Mouse (Mus musculus) CH12.LX (cell line): ENCODE data around the gene Rac3. TPM values are rescaled to one million over a fixed set of nuclear protein-coding genes. Genes with fewer than 3 reads are reported as not detected.

ENCODE experiments used
- DNase-seq: peaks from one replicate; pipeline ENCODE4 v3.0.0-alpha.2; 2013; ENCODE audit errors: extremely low read depth
- H3K27ac ChIP-seq: 2 replicates; pipeline ENCODE4 v1.5.1; 2012; ENCODE audit warnings: low read depth, mild to moderate bottlenecking, control low read depth, moderate library complexity; ENCODE audit not compliant: insufficient read depth
- H3K27me3 ChIP-seq: replicated peaks from 2 replicates; pipeline ENCODE3; 2012; ENCODE audit warnings: inconsistent platforms
- H3K36me3 ChIP-seq, 2 experiments: replicated peaks in 1 of 2; 2 replicates each; pipeline versions ENCODE3 to v1.6.1; 2012; ENCODE audit warnings: inconsistent platforms in 1 of 2, low read length in 1 of 2, mild to moderate bottlenecking in 1 of 2, mixed read lengths in 1 of 2, moderate library complexity in 1 of 2; ENCODE audit not compliant: control insufficient read depth in 1 of 2, insufficient read depth in 1 of 2
- H3K4me1 ChIP-seq, 2 experiments: 2 replicates each; pipeline ENCODE4 v1.6.1; 2012; ENCODE audit warnings: inconsistent platforms in 1 of 2, moderate library complexity in 1 of 2; ENCODE audit not compliant: insufficient read depth in 2 of 2, control insufficient read depth in 1 of 2
- H3K4me2 ChIP-seq: 2 replicates; pipeline ENCODE4 v1.6.1; 2012; ENCODE audit warnings: low read depth, mild to moderate bottlenecking, control low read depth; ENCODE audit not compliant: poor library complexity, insufficient read depth, severe bottlenecking
- H3K4me3 ChIP-seq, 3 experiments: fragments of 150-350 bp in 1 of 3; sonication (generic) in 1 of 3; replicated peaks in 1 of 3; 2 replicates each; pipeline versions ENCODE3 to v1.5.1; 2011 to 2012; ENCODE audit warnings: low read depth in 2 of 3, low read length in 2 of 3, mild to moderate bottlenecking in 2 of 3, moderate library complexity in 2 of 3, control low read depth in 1 of 3, improper control_type of control experiment in 1 of 3, inconsistent platforms in 1 of 3, mixed read lengths in 1 of 3; ENCODE audit not compliant: poor library complexity in 1 of 3
- H3K79me2 ChIP-seq: replicated peaks from 2 replicates; pipeline ENCODE4 v1.6.1; 2012; ENCODE audit warnings: mild to moderate bottlenecking, moderate library complexity; ENCODE audit not compliant: control insufficient read depth, poor library complexity, insufficient read depth, severe bottlenecking; ENCODE audit errors: extremely low read depth
- H3K9ac ChIP-seq: 2 replicates; pipeline ENCODE4 v1.6.1; 2012; ENCODE audit warnings: low read depth, mild to moderate bottlenecking, control low read depth, moderate library complexity; ENCODE audit not compliant: insufficient read depth
- H3K9me3 ChIP-seq: replicated peaks from 2 replicates; pipeline ENCODE3; 2012; ENCODE audit warnings: low read length, inconsistent platforms, mixed read lengths
- CHD1 ChIP-seq: IDR thresholded peaks from 2 replicates; pipeline ENCODE4 v1.6.1; 2012; ENCODE audit warnings: low read depth, low read length, improper control_type of control experiment, inconsistent platforms
- CTCF ChIP-seq, 2 experiments: IDR thresholded peaks in 1 of 2; conservative IDR thresholded peaks in 1 of 2; 2 replicates each; pipeline ENCODE4 v1.5.1; 2011 to 2012; ENCODE audit warnings: low read depth in 2 of 2, low read length in 2 of 2, improper control_type of control experiment in 1 of 2, inconsistent platforms in 1 of 2, mild to moderate bottlenecking in 1 of 2, moderate library complexity in 1 of 2
- ELF1 ChIP-seq: IDR thresholded peaks from 2 replicates; pipeline ENCODE4 v1.6.1; 2014; ENCODE audit warnings: low read depth, mild to moderate bottlenecking, inconsistent platforms, low read length, improper control_type of control experiment
- EP300 ChIP-seq: IDR thresholded peaks from 2 replicates; pipeline ENCODE4 v1.6.1; 2011; ENCODE audit warnings: low read length, improper control_type of control experiment
- HCFC1 ChIP-seq: IDR thresholded peaks from 2 replicates; pipeline ENCODE4 v1.6.1; 2012; ENCODE audit warnings: low read depth, mild to moderate bottlenecking, inconsistent platforms, low read length, improper control_type of control experiment
- IRF4 ChIP-seq: IDR thresholded peaks from 2 replicates; pipeline ENCODE4 v1.6.1; 2014; ENCODE audit warnings: low read depth, mild to moderate bottlenecking, inconsistent platforms, low read length, improper control_type of control experiment
- JUN ChIP-seq: IDR thresholded peaks from 2 replicates; pipeline ENCODE4 v1.6.1; 2011; ENCODE audit warnings: low read depth, mild to moderate bottlenecking, low read length, improper control_type of control experiment, moderate library complexity; ENCODE audit not compliant: insufficient read depth
- JUND ChIP-seq: conservative IDR thresholded peaks from 2 replicates; pipeline ENCODE4 v1.6.1; 2011; ENCODE audit warnings: low read depth, low read length, improper control_type of control experiment
- MXI1 ChIP-seq: IDR thresholded peaks from 2 replicates; pipeline ENCODE4 v1.6.1; 2011; ENCODE audit warnings: mild to moderate bottlenecking, low read depth, low read length, improper control_type of control experiment
- MYC ChIP-seq: IDR thresholded peaks from 2 replicates; pipeline ENCODE4 v1.6.1; 2011; ENCODE audit warnings: low read depth, mild to moderate bottlenecking, improper control_type of control experiment, low read length
- NELFE ChIP-seq: IDR thresholded peaks from 2 replicates; pipeline ENCODE4 v1.6.1; 2011; ENCODE audit warnings: low read depth, low read length, improper control_type of control experiment
- PAX5 ChIP-seq: IDR thresholded peaks from 2 replicates; pipeline ENCODE4 v1.6.1; 2012; ENCODE audit warnings: low read length, inconsistent platforms, mixed read lengths
- POLR2A ChIP-seq: IDR thresholded peaks from 2 replicates; pipeline ENCODE4 v1.6.1; 2011; ENCODE audit warnings: low read depth, mild to moderate bottlenecking, improper control_type of control experiment, low read length
- POLR2AphosphoS2 ChIP-seq: IDR thresholded peaks from 2 replicates; pipeline ENCODE4 v1.6.1; 2011; ENCODE audit warnings: low read depth, low read length, improper control_type of control experiment
- TBP ChIP-seq: conservative IDR thresholded peaks from 2 replicates; pipeline ENCODE4 v1.6.1; 2011; ENCODE audit warnings: low read depth, low read length, improper control_type of control experiment
- UBTF ChIP-seq: IDR thresholded peaks from 2 replicates; pipeline ENCODE4 v1.6.1; 2012; ENCODE audit warnings: low read depth, mild to moderate bottlenecking, inconsistent platforms, low read length, improper control_type of control experiment, moderate library complexity
- USF2 ChIP-seq: conservative IDR thresholded peaks from 2 replicates; pipeline ENCODE4 v1.6.1; 2011; ENCODE audit warnings: low read depth, low read length, improper control_type of control experiment
- ZC3H11A ChIP-seq: IDR thresholded peaks from 2 replicates; pipeline ENCODE4 v1.6.1; 2012; ENCODE audit warnings: low read depth, mild to moderate bottlenecking, inconsistent platforms, low read length, improper control_type of control experiment
- ZKSCAN1 ChIP-seq: IDR thresholded peaks from 2 replicates; pipeline ENCODE4 v1.6.1; 2012; ENCODE audit warnings: low read depth, inconsistent platforms, low read length, improper control_type of control experiment, borderline replicate concordance
- ZMIZ1 ChIP-seq: IDR thresholded peaks from 2 replicates; pipeline ENCODE4 v1.6.1; 2012; ENCODE audit warnings: low read depth, mild to moderate bottlenecking, inconsistent platforms, low read length, improper control_type of control experiment
- dilution Hi-C: fragments of 300-500 bp; cut with MboI; formaldehyde crosslinking; loops from 2 replicates; pipeline ENCODE4 v1.14.3; 2020; ENCODE audit warnings: low sequenced_read_pairs; ENCODE audit not compliant: extremely low pct_unique_long_range_greater_than_20kb, extremely low pct_ligation_motif_present
- in situ Hi-C: fragments of 300-500 bp; cut with MboI; formaldehyde crosslinking; loops from 3 replicates; pipeline ENCODE4 v1.14.3; 2019; ENCODE audit warnings: low sequenced_read_pairs, low pct_ligation_motif_present, low pct_unique_long_range_greater_than_20kb, mixed read lengths
- polyA plus RNA-seq: library from polyadenylated mRNA; unstranded; fragments of >175 nt; gene quantifications from 2 replicates; pipeline ENCODE4 v1.2.1, GENCODE M21; 2012; ENCODE audit warnings: low read depth; ENCODE audit not compliant: insufficient read length
- total RNA-seq, 2 experiments: library from RNA; depleted of rRNA; stranded (reverse); fragments of 300-350 nt in 1 of 2; fragments of >200 nt in 1 of 2; gene quantifications; 2 replicates each; pipeline ENCODE4 v1.2.3; 2012 to 2014

Rac3 gene
- total and polyA plus RNA-seq, 3 experiments = 3.4 to 8.9 (median 5.5) TPM

DNA sequence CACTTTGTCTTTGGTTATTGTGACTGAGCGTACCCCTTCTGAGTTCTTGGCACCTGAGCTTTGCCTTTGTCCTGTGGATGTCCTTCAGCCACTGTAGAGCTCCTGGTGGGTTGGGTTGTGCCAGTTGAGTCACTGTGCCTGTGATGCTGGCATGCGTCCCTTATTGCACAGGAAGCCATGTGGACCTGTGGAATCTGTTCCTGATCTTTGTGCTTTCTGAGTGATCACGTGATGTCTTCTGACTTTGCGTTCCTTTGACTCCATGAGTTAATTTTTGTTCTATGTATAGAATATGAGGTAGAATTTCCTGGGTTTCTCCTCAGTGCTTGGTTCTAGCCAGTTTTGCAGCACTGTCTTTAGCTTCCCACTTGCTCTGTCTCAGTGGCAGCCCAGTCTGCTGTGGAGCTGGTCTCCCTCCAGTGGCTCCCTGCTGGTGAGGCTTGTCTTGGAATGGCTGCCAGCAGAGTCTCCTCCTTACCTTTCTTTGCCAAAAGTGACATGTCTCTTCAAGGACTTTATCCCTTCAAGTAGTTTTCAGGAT lies 28.7 kb upstream of the Rac3 start:
- H3K4me3 ChIP-seq = no peak overlapping the region
- H3K79me2 ChIP-seq = no peaks in the 10 kb centered on the region
- no peaks in the 10 kb centered on the region for H3K27me3 ChIP-seq
- no peak overlapping the region for H3K27ac ChIP-seq
- no peak overlapping the region for H3K4me2 ChIP-seq
- H3K36me3 ChIP-seq = peaks cover 55 to 92% of the 10 kb centered on the region in 2 experiments
- no peak overlapping the region for H3K9ac ChIP-seq
- TF ChIP-seq ELF1 (no peak), UBTF (no peak), JUN (no peak), MXI1 (no peak), ZKSCAN1 (no peak), TBP (no peak), IRF4 (no peak), USF2 (no peak), CHD1 (no peak), HCFC1 (no peak), CTCF (conservative IDR thresholded peaks at IDR 0.05 in 1 of 2, IDR thresholded peaks at IDR 0.05 in 1 of 2; ENCODE audit: low read depth in 2 of 2, low read length in 2 of 2) (no peak), NELFE (no peak), PAX5 (no peak)
- no peak for DNase-seq
- in situ Hi-C loops (no loop called here), dilution Hi-C loops (no loop called here)
- peaks cover 8% of the 10 kb centered on the region for H3K9me3 ChIP-seq
- no peaks in the 10 kb centered on the region for H3K4me1 ChIP-seq

DNA sequence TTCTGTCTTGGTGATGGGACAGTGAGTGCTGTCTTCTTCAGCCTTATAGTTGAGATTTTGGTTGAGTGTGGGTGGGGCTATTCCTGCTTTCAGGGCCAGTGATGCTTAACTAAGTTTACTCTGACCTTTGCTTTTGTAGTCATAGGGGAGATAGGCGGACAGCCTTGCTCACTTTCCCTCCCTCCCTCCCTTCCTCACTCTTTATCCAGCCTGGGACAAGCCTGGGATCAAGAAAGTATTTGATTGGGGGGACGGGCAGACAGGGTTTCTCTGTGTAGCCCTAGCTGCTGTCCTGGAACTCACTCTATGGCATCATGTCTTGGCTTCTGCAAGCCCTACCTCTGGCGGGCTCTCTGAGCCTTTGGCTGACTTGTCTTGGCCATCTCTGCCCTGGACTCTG lies 27.8 kb upstream of the Rac3 start:
- H3K36me3 ChIP-seq = peaks cover 52 to 93% of the 10 kb centered on the region in 2 experiments
- in situ Hi-C loops = no loop called here
- H3K4me3 ChIP-seq = no peak overlapping the region
- no peaks in the 10 kb centered on the region for H3K27me3 ChIP-seq
- no peak overlapping the region for H3K27ac ChIP-seq
- H3K4me2 ChIP-seq = no peak overlapping the region
- no peak for TF ChIP-seq ZC3H11A
- TF ChIP-seq NELFE = no peak
- no peak for TF ChIP-seq JUND
- TF ChIP-seq ZMIZ1 = no peak
- no peak for TF ChIP-seq ZKSCAN1
- TF ChIP-seq UBTF = no peak
- no peak for TF ChIP-seq MYC
- TF ChIP-seq POLR2AphosphoS2 = no peak
- no peak for TF ChIP-seq POLR2A
- no peak for TF ChIP-seq EP300
- TF ChIP-seq, all 38 proteins: peak for 0
- Histone ChIP-seq H3K4me1 (0 out of 4 replicates have a peak, but pooled peaks cover 0 to 2% of the 10 kb centered on the region in 2 experiments), H3K9ac (no peak overlapping the region), H3K9me3 (peaks cover 8% of the 10 kb centered on the region), H3K79me2 (no peaks in the 10 kb centered on the region)
- dilution Hi-C loops = no loop called here
- no peak for DNase-seq
